18 mouse cellular contexts compared by ENCODE assay signal in the genomic region with DNA sequence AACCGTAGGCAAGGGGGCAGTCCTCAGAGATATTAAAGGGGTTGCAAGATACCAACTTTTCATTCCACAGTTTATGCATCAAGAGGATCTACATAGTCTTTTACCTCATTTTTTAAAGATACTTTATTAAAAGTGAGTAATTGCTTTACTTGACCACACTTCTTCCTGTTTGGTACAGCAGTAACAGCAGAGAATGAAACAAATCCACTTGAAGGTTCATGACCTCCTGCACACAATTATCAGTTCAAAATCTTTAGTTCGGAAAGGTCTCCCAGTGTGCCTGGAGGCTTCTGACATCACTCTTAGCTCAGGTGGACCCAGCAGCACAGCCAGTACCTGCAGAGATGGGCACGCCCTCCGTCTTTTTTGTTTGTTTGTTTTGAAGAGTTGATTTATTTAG. TPM values are rescaled to one million over a fixed set of nuclear protein-coding genes. Genes with fewer than 3 reads are reported as not detected.
DNase-seq lines count a peak whose midpoint lies in the region; ATAC-seq lines count a peak whose summit lies in the region.
"Had no signal": no experiment of that assay in that cellular context is flagged by ENCODE, and none has a peak within 500 bp of the region (broad histone marks: within the 10 kb centered on the region; RNA-seq: fewer than 3 reads in every experiment).

No protein-coding gene starts in this region.

- ATAC-seq in CD4-positive, CD25-positive, alpha-beta regulatory T cell, adult 4 months: peak; percentile 79
- ATAC-seq: forebrain, embryonic 14.5 days; forebrain, embryonic 16.5 days had no signal

- peak; percentile 33 for DNase-seq in 416B (ENCODE audit: low read depth)
- DNase-seq in induced T-regulatory cell, adult 2 months (ENCODE audit: low read depth): peak; percentile 39
- DNase-seq in frontal cortex, adult 2 months (ENCODE audit: extremely low spot score in 1 of 2, low spot score in 1 of 2): no peak
- no peak for DNase-seq in c-Kit-positive CD71-positive TER-119-positive erythroid progenitor cells, embryonic 14.5 days (ENCODE audit: low spot score)
- DNase-seq in gastrocnemius, adult 8-10 months (ENCODE audit: low spot score in 2 of 2): no peak
- DNase-seq: adrenal gland, adult 8-10 months; adrenal gland, postnatal 14 days; adrenal gland, postnatal 36 days; B cell, adult 2 months; cerebellum, adult 11-12 months; cerebellum, adult 8-10 months; cerebellum, adult 9-11 months; cerebellum, postnatal 14 days; cerebellum, postnatal 36 days; embryo, embryonic 11 days had no signal

RNA-seq across cellular contexts. Expression of a gene that starts 12.4 kb away (rescaled TPM):
- 100 to 1,000 TPM; 240 to 300 TPM for polyA plus RNA-seq in CD4-positive, CD25-positive, alpha-beta regulatory T cell, adult 4 months (2017; shearing (Covaris generic))
- polyA plus RNA-seq in frontal cortex, adult 2 months (2012; rRNA removed): 67.2 and 71.6 TPM in 2 replicates
- 10 to 100 TPM; 23.6 to 32.2 (median 28.3) TPM for total RNA-seq in gastrocnemius, adult 8-10 months (2022)

Comparison
In these comparisons a context has a peak if more than half of its experiments do, and no peak if none do; other contexts are left out.
1. DNase-seq: peak in 416B (single experiment) and induced T-regulatory cell, adult 2 months (single experiment); none in frontal cortex, adult 2 months (0 of 2), c-Kit-positive CD71-positive TER-119-positive erythroid progenitor cells, embryonic 14.5 days (single experiment) and gastrocnemius, adult 8-10 months (0 of 2).